Mouse (Mus musculus) gastrocnemius, postnatal 25 days (tissue): Measurements from ENCODE around the gene Gnpnat1. TPM values are rescaled to one million over a fixed set of nuclear protein-coding genes. Genes with fewer than 3 reads are reported as not detected.
"Not testable (repeated sequence)": the region's sequence is repeated elsewhere in the genome, so short reads cannot be mapped to it uniquely, and the experiment has no call there.

Experiments
- DNase-seq: peaks from one replicate; pipeline ENCODE4 v3.0.0; 2022
- long read RNA-seq, 2 experiments: library from polyadenylated mRNA; stranded (forward); transcript quantifications; one replicate each; pipeline ENCODE4 v2.0.0; 2021
- total RNA-seq, 2 experiments: library from RNA; stranded (reverse); gene quantifications; 1 replicate in 1 of 2; 2 replicates in 1 of 2; pipeline ENCODE4 v1.2.3; 2021

Gnpnat1 gene
- total RNA-seq = 1 to 10 TPM; 9.2 to 9.7 TPM
- long read RNA-seq, experiment 1, transcript Gnpnat1-201 (6 exons, 2,788 nt) = major isoform, 18 of 20 reads
- long read RNA-seq, experiment 1, partial matches to known transcripts = 0 of 20 reads
- long read RNA-seq, experiment 1, other reads (novel, unspliced or antisense) = 1 of 20 reads
- long read RNA-seq, experiment 2, transcript Gnpnat1-201 (6 exons, 2,788 nt) = major isoform, 16 of 17 reads
- long read RNA-seq, experiment 2, partial matches to known transcripts = 0 of 17 reads
- long read RNA-seq, experiment 2, other reads (novel, unspliced or antisense) = 1 of 17 reads

DNA sequence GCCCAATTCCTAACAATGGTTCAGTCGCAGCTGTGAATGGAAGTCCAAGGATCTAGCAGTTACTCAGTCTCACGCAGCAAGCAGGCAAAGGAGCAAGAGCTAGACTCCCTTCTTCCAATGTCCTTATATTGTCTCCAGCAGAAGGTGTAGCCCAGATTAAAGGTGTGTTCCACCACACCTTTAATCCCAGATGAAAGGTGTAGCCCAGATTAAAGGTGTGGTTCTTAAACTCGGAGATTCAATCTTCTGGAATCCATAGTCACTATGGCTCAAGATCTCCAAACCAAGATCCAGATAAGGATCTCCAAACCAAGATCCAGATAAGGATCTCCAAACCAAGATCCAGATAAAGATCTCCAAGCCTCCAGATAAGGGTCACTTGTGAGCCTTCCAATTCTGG, at the start of gene Gnpnat1:
Gene Gnpnat1 (minus strand): TSS at position 101 of the 400 bp plus-strand sequence.
- DNase-seq = not testable (repeated sequence)

GRCm38 (mm10) chr14:45453538-45454233, 49.0 kb upstream of the Gnpnat1 start:
- no peak for DNase-seq

DNA sequence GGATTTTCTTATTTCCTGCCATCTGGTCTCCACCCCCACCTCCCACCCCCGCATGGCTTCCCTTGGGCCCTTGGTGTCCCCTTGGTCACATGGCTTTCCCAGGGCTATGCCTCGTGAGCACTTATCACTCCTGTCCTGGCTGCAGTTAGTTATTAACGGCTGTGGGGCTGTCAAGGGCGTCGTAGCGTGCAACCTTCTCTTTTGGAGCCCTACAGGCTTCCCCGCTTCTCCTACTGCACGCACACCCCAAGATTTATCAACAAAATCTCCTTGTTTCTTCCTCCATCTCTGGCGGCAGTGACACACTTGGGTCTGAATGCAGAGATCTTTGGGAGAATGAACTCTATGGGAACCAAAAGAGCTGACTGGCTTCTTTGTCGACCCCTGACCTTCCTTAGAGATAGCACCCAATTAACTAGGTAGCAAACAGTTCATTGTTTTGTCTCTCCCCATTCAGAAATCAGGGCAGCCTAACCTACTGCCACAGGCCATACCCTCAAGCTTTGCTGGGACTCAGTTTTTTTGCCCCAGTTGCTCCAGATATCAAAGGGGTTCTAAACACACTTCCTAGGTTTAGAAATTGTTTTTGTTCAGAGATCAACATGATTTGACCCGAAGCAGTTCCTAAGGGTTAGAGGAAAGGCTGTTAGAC, 48.3 kb upstream of the Gnpnat1 start:
- no peak for DNase-seq

- no peak for DNase-seq
Observed at GRCm38 (mm10) chr14:45452148-45452547, 47.4 kb upstream of the Gnpnat1 start.

DNA sequence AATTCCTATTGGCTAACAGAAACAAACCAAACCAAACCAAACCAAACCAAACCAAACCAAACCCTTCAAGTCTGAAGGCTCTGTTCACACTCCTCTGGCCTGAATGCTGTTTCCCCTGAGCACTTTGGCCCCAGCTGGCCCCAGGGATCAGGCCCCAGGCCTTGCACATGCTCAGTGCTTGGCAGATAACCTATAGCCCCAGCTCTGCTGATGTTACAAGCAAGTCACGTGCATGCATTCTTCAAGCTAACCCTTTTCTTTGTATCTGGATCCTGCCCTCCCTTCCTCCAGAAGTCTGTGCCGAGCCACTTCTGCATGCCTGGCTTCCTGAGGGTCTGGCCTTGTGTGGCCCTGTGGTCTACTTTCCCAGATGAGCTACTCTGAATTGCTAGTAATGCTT, 46.4 kb upstream of the Gnpnat1 start:
- no peak for DNase-seq

DNA sequence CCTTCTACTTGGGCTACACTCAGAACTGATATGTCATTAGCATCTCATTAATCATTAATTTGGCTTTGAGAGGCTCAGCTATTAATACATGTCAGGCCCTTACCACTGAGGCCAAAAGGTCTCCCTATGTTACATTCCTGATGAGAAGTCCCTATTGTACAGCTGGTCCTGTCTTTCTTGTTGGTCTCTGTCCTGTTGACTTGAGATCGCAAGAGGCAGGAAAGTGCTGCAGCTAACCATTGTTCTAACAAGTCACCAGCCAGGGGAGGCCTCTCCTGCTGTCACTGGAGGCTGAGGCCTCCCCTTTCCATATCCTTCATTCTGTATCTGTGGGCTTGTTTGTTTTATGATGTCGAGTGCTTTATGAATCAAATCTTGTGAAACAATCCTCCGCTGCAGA, 42.1 kb upstream of the Gnpnat1 start:
- DNase-seq = no peak

- no peak for DNase-seq
Observed at GRCm38 (mm10) chr14:45445445-45445844, 40.7 kb upstream of the Gnpnat1 start.

GRCm38 (mm10) chr14:45444870-45445269, 40.2 kb upstream of the Gnpnat1 start:
- DNase-seq = no peak

- DNase-seq = no peak
Observed at GRCm38 (mm10) chr14:45442781-45443560, 38.3 kb upstream of the Gnpnat1 start.

- DNase-seq = no peak
Observed at GRCm38 (mm10) chr14:45441291-45441690, 36.6 kb upstream of the Gnpnat1 start.

- DNase-seq = no peak
Observed at GRCm38 (mm10) chr14:45439387-45439786, 34.7 kb upstream of the Gnpnat1 start.

- no peak for DNase-seq
Observed at GRCm38 (mm10) chr14:45438931-45439275, 34.2 kb upstream of the Gnpnat1 start.

- no peak for DNase-seq
Observed at GRCm38 (mm10) chr14:45438250-45438930, 33.7 kb upstream of the Gnpnat1 start.

DNA sequence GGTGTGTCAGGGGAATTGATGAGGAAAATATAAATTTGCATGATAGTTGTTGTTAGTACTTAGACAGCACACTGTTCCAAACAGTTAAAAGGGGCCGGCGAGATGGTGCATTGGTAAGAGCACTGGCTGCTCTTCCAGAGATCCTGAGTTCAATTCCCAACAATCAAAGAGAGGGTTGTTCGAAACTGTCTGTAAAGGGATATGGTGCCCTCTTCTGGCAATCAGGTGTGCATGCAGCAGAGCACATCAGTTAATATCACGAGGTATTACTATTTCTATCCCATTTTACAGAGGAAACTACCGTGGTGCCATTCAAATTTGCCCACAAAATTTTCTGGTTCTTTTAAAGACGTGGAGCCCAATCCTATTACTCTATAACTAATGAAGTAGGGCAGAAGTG, 29.5 kb upstream of the Gnpnat1 start:
- no peak for DNase-seq

DNA sequence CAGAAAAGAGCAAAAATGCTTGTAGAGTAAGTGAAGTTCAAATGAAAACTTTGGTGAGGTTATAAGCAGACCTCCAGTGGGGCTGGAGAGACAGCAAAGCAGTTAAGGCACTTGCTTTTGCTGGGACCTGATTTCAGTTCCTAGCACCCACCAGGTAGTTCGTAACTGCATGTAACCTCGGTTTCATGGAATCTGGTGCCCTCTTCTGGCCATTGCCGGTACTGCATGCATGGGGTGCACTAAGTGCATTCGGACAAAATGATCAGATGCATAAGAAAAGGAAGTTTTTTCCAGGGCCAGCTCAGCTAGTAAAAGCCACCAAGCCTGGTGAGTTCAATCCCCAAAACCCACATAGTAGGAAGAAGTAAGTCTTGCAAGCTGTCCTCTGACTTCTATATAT, 27.3 kb upstream of the Gnpnat1 start:
- no peak for DNase-seq

DNA sequence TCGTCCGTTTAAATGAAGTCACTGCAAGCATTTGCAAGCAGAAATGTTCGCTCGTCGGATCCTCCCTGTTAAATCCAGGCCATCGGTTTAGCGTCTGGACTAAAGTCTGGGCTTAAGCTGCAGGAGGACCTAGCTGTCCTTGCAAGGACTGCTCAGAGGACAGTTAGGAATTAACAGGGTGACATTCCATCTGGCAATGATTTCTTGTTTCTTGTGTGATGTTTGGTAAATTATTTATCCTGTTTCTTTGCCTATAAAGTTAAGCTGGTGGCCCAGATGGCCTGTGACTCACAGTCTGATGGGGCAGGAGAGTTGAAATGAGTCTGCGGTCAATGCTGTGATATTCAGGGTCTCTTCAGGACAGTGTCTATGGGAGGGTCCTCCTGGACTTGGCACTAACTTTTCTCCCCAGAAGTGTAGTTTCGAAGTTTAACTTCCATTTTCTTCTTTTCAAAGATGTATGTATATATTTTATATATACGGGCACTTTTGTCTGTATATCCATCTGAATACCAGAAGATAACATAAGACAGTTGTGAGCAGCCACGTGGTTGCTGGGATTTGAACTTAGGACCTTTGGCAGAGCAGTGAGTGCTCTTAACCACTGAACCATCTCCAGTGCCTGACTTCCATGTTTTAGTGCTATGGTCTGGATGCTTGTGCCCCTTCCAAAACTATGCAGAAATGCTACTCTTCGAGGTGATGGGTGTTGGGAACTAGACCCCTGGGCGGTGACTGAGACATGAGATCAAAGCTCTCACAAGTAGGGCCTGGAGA, 25.5 kb upstream of the Gnpnat1 start:
- DNase-seq = no peak

- no peak for DNase-seq
Observed at GRCm38 (mm10) chr14:45423220-45423619, 18.5 kb upstream of the Gnpnat1 start.

- DNase-seq = no peak
Observed at GRCm38 (mm10) chr14:45422371-45422770, 17.7 kb upstream of the Gnpnat1 start.

- no peak for DNase-seq
Observed at GRCm38 (mm10) chr14:45419323-45419722, 14.6 kb upstream of the Gnpnat1 start.

- no peak for DNase-seq
Observed at GRCm38 (mm10) chr14:45418553-45418952, 13.8 kb upstream of the Gnpnat1 start.

DNA sequence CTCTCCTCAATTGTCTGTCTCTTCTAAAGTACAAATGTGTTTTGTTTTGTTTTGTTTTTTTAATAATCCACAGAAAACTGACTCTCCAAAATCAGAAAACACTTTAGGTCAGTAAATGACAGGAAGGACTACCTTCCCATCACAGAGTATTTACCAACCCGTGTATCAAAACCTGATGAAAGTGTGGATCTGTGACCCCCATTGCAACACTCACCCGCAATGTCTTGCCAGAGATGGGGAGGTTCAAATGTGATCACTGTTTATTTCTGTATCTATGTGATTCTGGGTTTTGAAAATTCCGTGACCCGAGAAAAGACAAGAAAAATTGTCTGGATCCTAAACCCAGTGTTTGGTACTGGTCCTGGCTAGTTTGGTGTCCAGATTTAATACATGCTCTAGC, 11.6 kb upstream of the Gnpnat1 start:
- DNase-seq = no peak
